Mouse (Mus musculus): ENCODE results near the gene Rexo5. TPM values are rescaled to one million over a fixed set of nuclear protein-coding genes. Genes with fewer than 3 reads are reported as not detected.
A peak's percentile ranks its signal among the peaks of the same experiment; 100 is the strongest.

Gene Rexo5
- polyA plus RNA-seq, 1 experiment from 2014 or later: 23.9 TPM

DNA sequence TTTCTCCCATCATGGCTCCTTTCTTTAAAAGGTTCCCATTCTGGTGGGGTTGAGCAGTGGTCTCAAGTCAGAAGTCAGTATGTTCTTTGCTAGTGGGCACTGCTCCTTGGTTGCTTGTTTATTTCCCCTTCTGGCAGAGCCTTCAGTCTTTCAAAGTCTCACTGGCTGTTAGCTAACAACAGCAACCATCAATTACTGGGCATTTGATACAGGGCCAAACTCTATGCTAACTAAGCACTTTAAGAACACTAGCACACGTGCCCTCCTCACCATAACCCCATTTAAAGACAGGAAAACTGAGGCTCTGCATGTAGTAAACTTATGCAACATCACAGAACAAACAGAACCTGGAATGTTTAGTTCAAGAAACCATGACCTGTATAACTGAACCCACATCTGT, 68.4 kb downstream of the Rexo5 start:
- Histone ChIP-seq H3K27me3 (no peaks in the 10 kb centered on the region), H3K4me2 (no peak overlapping the region), H3K27ac (peak overlapping the region; percentile 42; the same call in 1 of the 2 replicates), H3K4me1 (peaks cover 14% of the 10 kb centered on the region), H3K9ac (no peak overlapping the region), H3K36me3 (peaks cover 20% of the 10 kb centered on the region), H3K4me3 (no peak overlapping the region), H3K9me3 (no peaks in the 10 kb centered on the region)
- no peak for ATAC-seq (ENCODE audit: borderline replicate concordance, extremely low read depth, low FRiP score, low TSS enrichment)
- 32% methylated on average over 1 of the region's 1 CpGs for WGBS

DNA sequence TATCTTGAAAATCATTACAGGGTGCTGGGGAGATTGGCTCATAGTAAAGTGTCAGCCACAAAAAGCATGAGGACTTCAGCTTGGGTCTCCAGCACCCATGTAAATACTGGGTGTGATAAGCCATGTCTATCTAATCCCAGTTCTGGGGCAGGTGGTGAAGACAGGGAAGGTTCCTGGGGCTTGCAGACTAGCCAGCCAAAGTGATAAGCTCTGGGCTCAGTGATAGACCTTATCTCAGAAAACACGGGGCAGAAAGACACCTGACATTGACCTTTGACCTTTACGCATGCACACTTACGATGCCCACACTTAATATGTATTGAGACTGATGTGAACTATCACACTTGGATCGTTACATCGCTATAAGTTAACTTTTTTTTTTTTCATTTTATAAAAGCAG, 70.7 kb downstream of the Rexo5 start:
- Histone ChIP-seq H3K36me3 (no peaks in the 10 kb centered on the region; the same call in 1 of the 2 replicates), H3K9ac (no peak overlapping the region), H3K4me2 (no peak overlapping the region), H3K27ac (no peak overlapping the region), H3K4me1 (peaks cover 14% of the 10 kb centered on the region), H3K27me3 (no peaks in the 10 kb centered on the region), H3K4me3 (no peak overlapping the region), H3K9me3 (no peaks in the 10 kb centered on the region)
- ATAC-seq (ENCODE audit: borderline replicate concordance, extremely low read depth, low FRiP score, low TSS enrichment): no peak
- WGBS: 69% methylated on average over 5 of the region's 5 CpGs

DNA sequence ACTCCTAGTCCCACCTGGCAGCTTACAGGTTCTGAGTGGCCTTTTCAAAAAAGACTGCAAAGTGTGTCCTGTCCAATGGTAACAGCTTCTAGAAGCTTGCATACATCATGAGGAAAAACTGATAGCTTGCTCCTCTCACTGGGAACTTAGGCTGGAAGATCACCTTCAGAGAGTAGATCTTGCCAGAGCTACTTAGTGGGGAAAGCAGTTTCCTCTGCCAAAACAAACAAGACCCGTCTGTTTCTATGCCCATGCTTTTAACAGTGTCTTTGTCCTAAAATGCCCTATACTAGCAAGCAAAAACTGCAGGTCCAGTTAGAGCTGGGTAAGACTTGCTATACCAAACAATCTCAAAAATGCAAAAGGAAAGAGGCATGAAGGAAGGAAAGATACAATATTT, 72.3 kb downstream of the Rexo5 start:
- Histone ChIP-seq H3K4me3 (no peak overlapping the region), H3K9me3 (no peaks in the 10 kb centered on the region), H3K4me2 (no peak overlapping the region), H3K4me1 (peaks cover 14% of the 10 kb centered on the region), H3K27me3 (no peaks in the 10 kb centered on the region), H3K9ac (no peak overlapping the region), H3K27ac (no peak overlapping the region), H3K36me3 (no peaks in the 10 kb centered on the region; the same call in 1 of the 2 replicates)
- no peak for ATAC-seq (ENCODE audit: borderline replicate concordance, extremely low read depth, low FRiP score, low TSS enrichment)
- 15% methylated on average over 1 of the region's 1 CpGs for WGBS

DNA sequence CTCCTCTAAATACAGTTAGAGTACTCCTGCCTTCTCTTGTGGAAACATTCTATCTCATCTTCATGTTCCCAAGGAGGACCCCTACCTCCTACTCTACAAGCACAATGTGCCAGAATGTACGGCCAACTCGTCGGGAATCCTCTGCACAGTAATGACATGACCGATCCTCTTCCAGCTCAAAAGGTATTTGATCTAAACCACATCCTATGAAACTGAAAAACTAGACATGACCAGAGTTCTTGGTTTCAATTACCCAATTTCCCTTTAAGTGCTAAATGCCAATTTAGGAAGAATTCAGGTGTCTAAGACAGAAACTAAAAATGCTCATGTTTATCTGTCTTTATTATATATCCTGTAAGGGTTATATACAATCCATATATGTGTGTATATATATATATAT, 78.4 kb downstream of the Rexo5 start:
- ATAC-seq (ENCODE audit: borderline replicate concordance, extremely low read depth, low FRiP score, low TSS enrichment): no peak
- WGBS: 92% methylated on average over 4 of the region's 4 CpGs
- H3K9ac ChIP-seq: no peak overlapping the region
- H3K4me3 ChIP-seq: no peak overlapping the region
- H3K4me1 ChIP-seq: no peaks in the 10 kb centered on the region
- H3K36me3 ChIP-seq: no peaks in the 10 kb centered on the region
- no peaks in the 10 kb centered on the region for H3K9me3 ChIP-seq
- H3K4me2 ChIP-seq: no peak overlapping the region
- H3K27me3 ChIP-seq: no peaks in the 10 kb centered on the region
- H3K27ac ChIP-seq: no peak overlapping the region

DNA sequence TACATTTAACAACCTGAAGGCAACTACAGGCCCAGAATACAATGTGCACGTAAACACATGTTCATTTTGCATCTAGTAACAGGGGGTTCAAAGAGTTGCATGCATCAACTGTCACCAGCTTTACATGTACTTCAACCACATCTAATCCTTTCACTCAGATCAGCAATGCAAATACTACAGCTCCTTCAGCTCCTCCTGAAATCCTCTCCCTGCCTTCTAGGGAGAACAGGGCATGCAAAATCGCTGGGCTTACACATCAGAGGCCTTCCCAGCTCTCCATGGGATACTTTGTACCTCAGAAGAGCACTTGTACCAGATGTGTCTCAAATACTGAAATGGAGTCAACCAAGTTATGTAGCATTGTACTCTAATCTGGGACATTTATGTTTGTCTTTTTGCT, 79.2 kb downstream of the Rexo5 start:
- Histone ChIP-seq H3K9ac (no peak overlapping the region), H3K4me1 (no peaks in the 10 kb centered on the region), H3K4me2 (no peak overlapping the region), H3K4me3 (no peak overlapping the region), H3K36me3 (peaks cover under 1% of the 10 kb centered on the region; the same call in 1 of the 2 replicates), H3K27ac (no peak overlapping the region), H3K9me3 (no peaks in the 10 kb centered on the region), H3K27me3 (no peaks in the 10 kb centered on the region)
- 60% methylated on average over 2 of the region's 2 CpGs for WGBS
- no peak for ATAC-seq (ENCODE audit: borderline replicate concordance, extremely low read depth, low FRiP score, low TSS enrichment)

DNA sequence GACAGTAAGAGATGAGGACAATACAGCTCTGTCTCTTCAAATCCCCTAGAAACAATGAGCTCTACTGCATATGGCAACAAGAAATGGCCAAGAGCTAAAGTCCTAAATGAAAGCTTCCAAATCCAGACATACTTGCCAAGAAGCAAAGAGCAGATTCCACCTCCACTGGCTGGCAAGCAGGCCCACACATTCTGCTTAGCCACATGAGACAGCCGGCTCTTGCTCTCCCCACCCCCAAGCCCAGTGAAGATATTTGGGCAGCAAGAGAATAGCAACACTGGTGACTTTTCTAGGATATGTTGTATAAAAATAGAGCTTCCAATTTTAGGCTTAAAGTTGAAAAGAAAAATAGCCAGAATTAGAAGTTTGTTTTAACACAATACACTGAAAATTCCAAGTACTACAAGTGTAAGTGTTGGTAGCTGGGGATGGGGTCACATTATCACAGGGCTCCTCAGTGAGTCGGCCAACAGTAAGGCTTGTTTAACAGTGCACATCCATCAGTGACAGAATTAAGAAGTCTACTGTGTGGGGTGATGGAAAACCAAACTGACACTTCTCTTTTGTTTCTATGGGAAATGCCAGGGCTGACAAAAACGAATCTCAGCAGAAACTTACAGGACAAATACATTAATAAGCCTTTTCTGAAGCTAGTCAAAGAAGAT, 82.1 kb downstream of the Rexo5 start:
- Histone ChIP-seq H3K36me3 (peaks cover 3% of the 10 kb centered on the region; the same call in 1 of the 2 replicates), H3K27ac (no peak overlapping the region), H3K4me3 (no peak overlapping the region), H3K9me3 (no peaks in the 10 kb centered on the region), H3K4me1 (no peaks in the 10 kb centered on the region), H3K4me2 (no peak overlapping the region), H3K9ac (no peak overlapping the region), H3K27me3 (no peaks in the 10 kb centered on the region)
- no peak for ATAC-seq (ENCODE audit: borderline replicate concordance, extremely low read depth, low FRiP score, low TSS enrichment)
- 32% methylated on average over 3 of the region's 3 CpGs for WGBS

DNA sequence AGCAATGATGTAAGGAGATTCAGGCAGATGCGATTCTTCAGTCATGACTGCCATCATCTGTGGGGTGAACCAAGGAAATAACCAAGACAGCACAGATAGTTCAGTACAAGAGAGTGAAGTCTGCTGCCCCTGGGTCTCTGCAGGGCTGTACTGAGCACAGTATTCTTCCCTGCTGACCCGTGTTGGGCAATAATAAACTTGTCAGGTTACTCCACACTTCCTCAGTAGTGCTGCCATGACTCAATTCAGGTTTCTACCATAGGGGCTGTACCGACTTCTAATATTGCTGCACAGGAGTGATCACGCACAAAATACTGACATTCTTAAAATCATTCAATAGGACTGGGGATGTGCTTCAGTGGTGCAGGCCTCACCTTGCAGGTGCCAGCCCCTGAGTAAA, 85.4 kb downstream of the Rexo5 start:
- Histone ChIP-seq H3K27me3 (no peaks in the 10 kb centered on the region), H3K4me1 (no peaks in the 10 kb centered on the region), H3K4me3 (no peak overlapping the region), H3K36me3 (peaks cover 3% of the 10 kb centered on the region; the same call in 1 of the 2 replicates), H3K4me2 (no peak overlapping the region), H3K9ac (no peak overlapping the region), H3K27ac (no peak overlapping the region), H3K9me3 (no peaks in the 10 kb centered on the region)
- no peak for ATAC-seq (ENCODE audit: borderline replicate concordance, extremely low read depth, low FRiP score, low TSS enrichment)
- 88% methylated on average over 4 of the region's 4 CpGs for WGBS

DNA sequence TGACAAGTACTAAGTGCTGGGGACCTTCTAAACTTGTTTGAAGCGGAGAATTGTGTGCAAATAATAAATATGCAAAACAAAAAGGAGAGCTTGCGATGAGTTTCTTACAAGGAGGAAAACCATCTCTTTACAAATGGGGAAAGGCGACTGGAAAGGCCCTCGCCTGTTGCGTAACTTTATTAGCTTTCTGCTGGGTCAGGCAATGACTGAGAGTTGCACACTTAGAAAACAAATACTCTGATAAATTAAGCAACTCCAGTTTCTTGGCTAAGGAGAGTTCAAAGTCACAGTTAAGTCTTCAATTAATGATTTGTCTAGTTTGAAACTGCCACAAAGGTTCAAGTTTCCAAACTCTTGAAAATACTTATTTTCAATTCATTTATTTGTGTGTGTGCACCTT, 86.5 kb downstream of the Rexo5 start:
- Histone ChIP-seq H3K9me3 (no peaks in the 10 kb centered on the region), H3K4me2 (no peak overlapping the region), H3K27ac (no peak overlapping the region), H3K4me3 (no peak overlapping the region), H3K4me1 (no peaks in the 10 kb centered on the region), H3K27me3 (no peaks in the 10 kb centered on the region), H3K36me3 (peaks cover 3% of the 10 kb centered on the region; the same call in 1 of the 2 replicates), H3K9ac (no peak overlapping the region)
- ATAC-seq (ENCODE audit: borderline replicate concordance, extremely low read depth, low FRiP score, low TSS enrichment): no peak
- 79% methylated on average over 5 of the region's 5 CpGs for WGBS

DNA sequence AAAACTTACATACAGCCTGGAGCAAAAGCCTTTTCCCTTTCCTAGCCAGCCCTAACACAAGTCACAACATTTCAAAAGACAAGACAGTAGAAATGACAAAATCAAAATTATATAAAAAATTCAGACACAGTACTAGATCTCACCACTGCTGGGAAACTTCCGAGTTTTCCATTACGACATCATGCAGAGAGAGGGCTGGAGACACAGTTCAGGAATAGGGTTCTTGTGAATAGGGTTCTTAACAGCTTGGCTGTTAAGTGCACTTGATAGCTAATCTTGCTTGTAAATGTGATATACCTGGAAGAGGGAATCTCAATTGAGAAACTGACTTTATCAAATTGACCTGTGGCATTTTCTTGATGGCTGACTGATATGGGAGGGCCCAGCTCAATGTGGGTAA, 87.4 kb downstream of the Rexo5 start:
- no peak overlapping the region for H3K4me2 ChIP-seq
- H3K4me3 ChIP-seq: no peak overlapping the region
- no peaks in the 10 kb centered on the region for H3K9me3 ChIP-seq
- no peak for ATAC-seq (ENCODE audit: borderline replicate concordance, extremely low read depth, low FRiP score, low TSS enrichment)
- H3K4me1 ChIP-seq: no peaks in the 10 kb centered on the region
- H3K9ac ChIP-seq: no peak overlapping the region
- 70% methylated on average over 2 of the region's 2 CpGs for WGBS
- no peak overlapping the region for H3K27ac ChIP-seq
- peaks cover 3% of the 10 kb centered on the region; the same call in 1 of the 2 replicates for H3K36me3 ChIP-seq
- no peaks in the 10 kb centered on the region for H3K27me3 ChIP-seq

DNA sequence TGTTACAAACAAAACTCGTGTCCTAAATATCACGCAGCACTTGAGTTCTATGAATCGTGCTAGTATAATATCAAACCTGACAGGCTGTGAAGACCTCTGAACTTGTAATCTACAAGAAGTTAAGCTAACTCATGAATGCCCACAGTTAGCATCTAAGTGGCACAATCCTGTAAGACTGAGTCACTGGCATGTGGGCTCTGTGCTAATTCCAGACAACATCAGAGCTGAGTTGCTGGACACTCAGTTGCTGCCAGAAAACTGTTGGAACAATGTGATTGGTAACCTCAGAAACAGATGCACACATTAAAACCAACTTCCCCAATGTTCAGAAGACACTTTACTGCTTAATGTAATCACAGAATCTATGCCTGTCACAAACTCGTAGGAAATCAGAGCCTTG, 94.1 kb downstream of the Rexo5 start:
- no peak overlapping the region for H3K4me2 ChIP-seq
- no peak overlapping the region for H3K27ac ChIP-seq
- H3K27me3 ChIP-seq: no peaks in the 10 kb centered on the region
- no peaks in the 10 kb centered on the region for H3K9me3 ChIP-seq
- H3K9ac ChIP-seq: no peak overlapping the region
- H3K36me3 ChIP-seq: no peaks in the 10 kb centered on the region
- no peaks in the 10 kb centered on the region for H3K4me1 ChIP-seq
- H3K4me3 ChIP-seq: no peak overlapping the region
- WGBS: 82% methylated on average over 4 of the region's 4 CpGs
- no peak for ATAC-seq (ENCODE audit: borderline replicate concordance, extremely low read depth, low FRiP score, low TSS enrichment)

DNA sequence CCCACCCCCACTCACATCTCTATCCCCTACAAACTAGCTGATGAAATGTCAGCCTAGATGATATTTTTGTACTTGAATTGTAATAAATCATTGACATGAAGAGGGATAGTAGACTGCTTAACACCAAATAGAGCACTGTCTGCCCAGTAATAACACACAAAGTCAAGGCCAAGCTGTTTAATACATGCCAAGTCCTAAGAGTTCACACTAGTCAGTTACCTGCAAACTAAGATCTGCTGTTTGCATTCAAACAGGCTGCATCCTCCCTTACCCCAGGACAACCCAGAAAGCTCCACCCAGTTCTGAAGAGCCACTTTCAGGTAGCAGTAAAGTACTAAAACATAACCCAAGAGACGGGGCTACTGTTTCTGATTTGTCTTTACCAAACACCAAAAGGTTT, 98.4 kb downstream of the Rexo5 start:
- Histone ChIP-seq H3K36me3 (no peaks in the 10 kb centered on the region), H3K4me3 (no peak overlapping the region), H3K27ac (no peak overlapping the region), H3K4me2 (no peak overlapping the region), H3K9me3 (no peaks in the 10 kb centered on the region), H3K27me3 (no peaks in the 10 kb centered on the region), H3K4me1 (peaks cover 27% of the 10 kb centered on the region), H3K9ac (no peak overlapping the region)
- no peak for ATAC-seq (ENCODE audit: borderline replicate concordance, extremely low read depth, low FRiP score, low TSS enrichment)
- WGBS: 78% methylated on average over 1 of the region's 1 CpGs

DNA sequence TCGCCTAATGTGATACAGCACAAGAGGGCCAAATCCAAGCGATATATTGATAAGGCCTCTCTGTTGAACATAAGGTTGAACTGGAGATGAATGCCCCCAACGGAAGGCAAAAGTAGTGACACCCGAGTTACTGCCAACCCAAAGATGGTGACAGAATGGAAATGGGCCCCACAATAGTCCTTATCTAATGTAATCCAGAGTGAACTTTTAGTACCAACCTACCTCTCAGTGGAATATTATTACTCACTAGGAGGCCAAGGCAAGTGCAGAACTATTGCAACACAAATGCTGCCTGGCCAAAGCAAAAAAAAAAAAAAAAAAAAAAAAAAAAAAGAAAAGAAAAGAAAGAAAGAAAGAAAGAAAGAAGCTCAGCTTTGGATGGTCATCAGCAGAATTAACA, 98.9 kb downstream of the Rexo5 start:
- 84% methylated on average over 4 of the region's 4 CpGs for WGBS
- no peak for ATAC-seq (ENCODE audit: borderline replicate concordance, extremely low read depth, low FRiP score, low TSS enrichment)
- Histone ChIP-seq H3K4me2 (no peak overlapping the region), H3K27me3 (no peaks in the 10 kb centered on the region), H3K9ac (no peak overlapping the region), H3K27ac (no peak overlapping the region), H3K9me3 (no peaks in the 10 kb centered on the region), H3K4me3 (no peak overlapping the region), H3K36me3 (no peaks in the 10 kb centered on the region), H3K4me1 (peaks cover 27% of the 10 kb centered on the region)

Measured in lung, embryonic 15.5 days (tissue).